Mouse (Mus musculus) neural tube, embryonic 13.5 days (tissue): ENCODE data around the gene Foxq1. TPM values are rescaled to one million over a fixed set of nuclear protein-coding genes. Genes with fewer than 3 reads are reported as not detected.
A peak's percentile ranks its signal among the peaks of the same experiment; 100 is the strongest.

Experiments
- ATAC-seq: fragments of 200-750 bp; cut with Nextera tagmentation; 2 replicates; pipeline ENCODE4 v1.8.0; 2017; ENCODE audit warnings: low read depth, mild to moderate bottlenecking, moderate TSS enrichment, moderate library complexity
- H3K27ac ChIP-seq: fragments of 300-500 bp; sonication (generic); replicated peaks from 2 replicates; pipeline ENCODE4 v1.5.1; 2015; ENCODE audit warnings: moderate library complexity, mild to moderate bottlenecking, inconsistent platforms
- H3K27me3 ChIP-seq: fragments of 300-500 bp; sonication (generic); 2 replicates; pipeline ENCODE4 v1.6.1; 2015; ENCODE audit warnings: mild to moderate bottlenecking, inconsistent platforms
- H3K36me3 ChIP-seq: fragments of 300-500 bp; sonication (generic); 2 replicates; pipeline ENCODE4 v1.6.1; 2015; ENCODE audit warnings: mild to moderate bottlenecking, inconsistent platforms
- H3K4me1 ChIP-seq: fragments of 300-500 bp; sonication (generic); replicated peaks from 2 replicates; pipeline ENCODE4 v1.6.1; 2015; ENCODE audit warnings: inconsistent platforms
- H3K4me2 ChIP-seq: fragments of 300-500 bp; sonication (generic); 2 replicates; pipeline ENCODE4 v1.6.1; 2015; ENCODE audit warnings: inconsistent platforms, mild to moderate bottlenecking, moderate library complexity
- H3K4me3 ChIP-seq: fragments of 300-500 bp; sonication (generic); 2 replicates; pipeline ENCODE4 v1.5.1; 2015; ENCODE audit warnings: mild to moderate bottlenecking, inconsistent platforms
- H3K9ac ChIP-seq: fragments of 300-500 bp; sonication (generic); 2 replicates; pipeline ENCODE4 v1.6.1; 2015; ENCODE audit warnings: moderate library complexity, mild to moderate bottlenecking, inconsistent platforms
- H3K9me3 ChIP-seq: fragments of 300-500 bp; sonication (generic); 2 replicates; pipeline ENCODE4 v1.6.1; 2016; ENCODE audit warnings: inconsistent platforms
- WGBS: fragments of 180-500 bp; shearing (Covaris S2); methylation state at CpG from one replicate; pipeline ENCODE4 v1.1.7; 2015; 5-methylcytosine and 5-hydroxymethylcytosine counted together
- polyA plus RNA-seq: library from polyadenylated mRNA; unstranded; fragments of >200 nt; fragmentation: Nextera tagmentation; extraction: Ambion mirVana; gene quantifications from 2 replicates; pipeline ENCODE4 v1.2.1, GENCODE M21; 2015

Foxq1 gene
- polyA plus RNA-seq, 1 experiment from 2014 or later = 2.3 TPM

DNA sequence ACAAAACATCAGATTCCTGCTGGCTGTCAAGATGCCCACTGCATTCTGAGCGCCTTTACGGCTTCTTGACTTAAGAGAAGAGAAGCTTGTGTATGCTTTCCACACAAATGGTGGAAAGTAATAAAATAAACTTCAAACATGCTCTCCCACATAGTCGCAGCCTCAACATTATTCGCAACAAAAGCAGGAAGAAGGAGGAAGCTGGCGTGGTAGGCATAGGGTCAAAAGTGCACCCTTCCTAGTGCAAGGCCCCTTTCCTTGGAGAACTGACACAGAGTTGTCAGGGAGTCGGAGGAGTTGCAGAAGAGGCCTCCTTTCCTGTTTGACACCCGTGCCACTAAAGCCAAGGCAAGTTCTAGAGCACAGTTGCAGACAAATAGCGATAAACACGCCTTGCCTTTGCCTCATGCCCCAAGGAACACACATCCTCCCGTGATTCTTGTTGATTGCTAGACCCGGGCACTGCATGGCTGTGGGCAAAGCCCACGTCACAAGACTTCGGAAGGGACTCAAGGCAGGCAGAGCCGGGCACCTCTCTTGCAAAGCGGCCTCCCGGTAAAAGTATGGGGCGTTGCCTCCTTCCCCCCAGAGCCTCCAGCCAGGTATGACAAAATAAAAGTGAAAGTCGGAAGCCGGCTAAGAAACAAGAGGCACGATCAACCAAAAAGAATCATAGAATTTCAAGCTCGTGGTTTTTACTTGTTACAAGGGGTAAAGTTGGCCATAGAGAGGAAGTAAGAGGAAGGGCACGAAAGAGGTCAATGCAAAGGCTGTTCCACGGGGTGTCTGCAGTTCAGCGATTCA lies 1.2 kb downstream of the Foxq1 start:
- 4% methylated on average over 24 of the region's 24 CpGs for WGBS
- peaks cover 31% of the 10 kb centered on the region for H3K4me1 ChIP-seq
- peak overlapping the region; percentile 96 for H3K4me2 ChIP-seq
- no peak overlapping the region for H3K27ac ChIP-seq
- H3K27me3 ChIP-seq = peaks cover 91% of the 10 kb centered on the region
- no peaks in the 10 kb centered on the region for H3K36me3 ChIP-seq
- ATAC-seq = no peak
- peak overlapping the region; percentile 51 for H3K4me3 ChIP-seq
- no peak overlapping the region for H3K9ac ChIP-seq
- no peaks in the 10 kb centered on the region for H3K9me3 ChIP-seq

DNA sequence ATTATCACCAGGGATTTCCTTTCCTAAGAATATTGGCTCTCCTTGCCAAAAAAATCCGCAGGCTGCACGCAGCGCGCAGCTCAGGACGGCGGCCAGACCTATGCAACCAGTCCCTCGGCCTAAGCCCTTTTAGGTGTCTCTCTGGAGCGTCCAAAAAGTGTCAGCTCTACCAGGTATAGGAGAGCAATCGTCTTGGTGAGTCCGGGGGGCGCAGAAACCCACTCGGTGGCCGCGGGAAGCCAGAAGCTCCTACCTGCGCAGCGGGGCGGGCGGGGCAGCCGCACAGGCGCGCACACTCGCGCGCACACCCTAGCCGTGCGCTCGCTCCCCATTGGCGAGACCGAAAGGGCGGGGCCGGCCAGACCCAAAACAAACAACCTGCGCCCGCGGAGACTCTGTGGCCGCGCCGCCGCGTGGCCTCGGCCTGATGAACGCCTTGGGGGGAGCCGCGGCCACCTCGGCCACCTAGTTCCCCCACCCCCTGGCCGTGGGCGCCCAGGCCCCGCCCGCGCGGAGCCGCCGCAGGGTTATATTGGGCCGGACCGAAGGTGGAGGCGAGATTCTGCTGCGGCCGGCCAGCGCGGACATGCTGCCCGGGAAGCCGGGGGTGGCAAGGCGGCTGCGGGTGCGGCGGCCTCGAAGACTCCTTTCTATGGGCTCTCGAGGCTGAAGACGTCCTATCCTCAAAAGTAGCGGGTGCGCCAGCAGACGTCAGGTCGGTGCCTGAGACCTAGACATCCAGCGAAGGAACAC lies 2.0 kb downstream of the Foxq1 start:
- Histone ChIP-seq H3K4me1 (peaks cover 31% of the 10 kb centered on the region), H3K27me3 (peaks cover 99% of the 10 kb centered on the region), H3K36me3 (no peaks in the 10 kb centered on the region), H3K4me3 (peak overlapping the region; percentile 51), H3K9me3 (no peaks in the 10 kb centered on the region), H3K27ac (0 out of 2 replicates have a peak overlapping the region, but pooled peaks have one; percentile 28), H3K4me2 (peak overlapping the region; percentile 96), H3K9ac (peak overlapping the region; percentile 64)
- ATAC-seq = peak; percentile 33
- under 1% methylated on average over 73 of the region's 73 CpGs for WGBS

GRCm38 (mm10) chr13:31558521-31559418 lies 2.8 kb downstream of the Foxq1 start, which contains the start of gene A530084C06Rik:
Gene A530084C06Rik (minus strand): TSS chr13:31559333.
- H3K4me2 ChIP-seq = peak within 1 kb of the TSS; percentile 96
- whole genome bisulfite sequencing = under 1% methylated on average over 84 of the region's 88 CpGs
- ATAC-seq = peak; percentile 38
- no peaks in the 10 kb centered on the region for H3K9me3 ChIP-seq
- peaks cover 31% of the 10 kb centered on the region for H3K4me1 ChIP-seq
- H3K36me3 ChIP-seq = no peaks in the 10 kb centered on the region
- H3K27me3 ChIP-seq = peaks cover 96% of the 10 kb centered on the region
- peak within 1 kb of the TSS; percentile 51 for H3K4me3 ChIP-seq
- peak within 1 kb of the TSS; percentile 64 for H3K9ac ChIP-seq
- peak within 1 kb of the TSS; percentile 46 for H3K27ac ChIP-seq

DNA sequence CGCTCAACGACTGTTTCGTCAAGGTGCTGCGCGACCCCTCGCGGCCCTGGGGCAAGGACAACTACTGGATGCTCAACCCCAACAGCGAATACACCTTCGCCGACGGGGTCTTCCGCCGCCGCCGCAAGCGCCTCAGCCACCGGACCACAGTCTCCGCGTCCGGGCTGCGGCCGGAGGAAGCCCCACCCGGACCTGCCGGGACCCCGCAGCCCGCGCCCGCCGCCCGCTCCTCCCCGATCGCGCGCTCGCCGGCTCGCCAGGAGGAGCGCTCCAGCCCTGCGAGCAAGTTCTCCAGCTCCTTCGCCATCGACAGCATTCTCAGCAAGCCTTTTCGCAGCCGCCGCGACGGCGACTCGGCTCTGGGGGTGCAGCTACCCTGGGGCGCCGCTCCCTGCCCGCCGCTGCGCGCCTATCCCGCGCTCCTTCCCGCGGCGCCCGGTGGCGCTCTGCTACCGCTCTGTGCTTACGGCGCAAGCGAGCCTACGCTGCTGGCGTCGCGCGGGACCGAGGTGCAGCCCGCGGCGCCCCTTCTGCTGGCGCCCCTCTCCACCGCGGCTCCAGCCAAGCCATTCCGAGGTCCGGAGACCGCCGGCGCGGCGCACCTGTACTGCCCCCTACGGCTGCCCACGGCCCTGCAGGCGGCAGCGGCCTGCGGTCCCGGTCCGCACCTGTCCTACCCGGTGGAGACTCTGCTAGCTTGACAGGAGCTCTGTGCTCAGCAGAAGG lies 3.6 kb downstream of the Foxq1 start:
- no peaks in the 10 kb centered on the region for H3K36me3 ChIP-seq
- H3K4me2 ChIP-seq = peak overlapping the region; percentile 96
- ATAC-seq = peak; percentile 62
- H3K9me3 ChIP-seq = no peaks in the 10 kb centered on the region
- peak overlapping the region; percentile 51 for H3K4me3 ChIP-seq
- peak overlapping the region; percentile 46 for H3K27ac ChIP-seq
- WGBS = under 1% methylated on average over 79 of the region's 92 CpGs
- peaks cover 95% of the 10 kb centered on the region for H3K27me3 ChIP-seq
- peaks cover 31% of the 10 kb centered on the region for H3K4me1 ChIP-seq
- peak overlapping the region; percentile 64 for H3K9ac ChIP-seq

DNA sequence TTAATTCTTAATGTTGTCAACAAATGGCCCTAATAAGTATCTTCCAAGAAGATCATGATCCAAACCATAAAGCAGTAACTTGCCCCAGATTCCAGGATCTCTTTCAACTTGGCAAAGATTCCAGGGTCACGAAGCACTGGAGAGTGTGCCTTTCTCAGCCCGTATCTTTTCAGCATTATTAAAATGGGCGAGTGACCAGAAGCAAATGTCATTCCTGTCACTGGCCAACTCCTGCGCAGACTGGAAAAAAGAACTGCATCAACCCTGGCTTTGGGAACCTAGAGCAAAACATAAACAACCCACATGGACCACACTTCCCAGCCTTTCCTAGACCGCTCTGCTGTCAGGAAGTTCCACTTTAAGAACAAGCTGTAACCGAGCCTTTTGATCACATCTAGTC lies 8.5 kb downstream of the Foxq1 start:
- H3K27me3 ChIP-seq = peaks cover 69% of the 10 kb centered on the region
- no peak overlapping the region for H3K4me3 ChIP-seq
- peaks cover 6% of the 10 kb centered on the region for H3K4me1 ChIP-seq
- no peaks in the 10 kb centered on the region for H3K9me3 ChIP-seq
- H3K36me3 ChIP-seq = no peaks in the 10 kb centered on the region
- 52% methylated on average over 6 of the region's 6 CpGs for WGBS
- H3K27ac ChIP-seq = no peak overlapping the region
- no peak overlapping the region for H3K4me2 ChIP-seq
- H3K9ac ChIP-seq = no peak overlapping the region
- ATAC-seq = no peak

DNA sequence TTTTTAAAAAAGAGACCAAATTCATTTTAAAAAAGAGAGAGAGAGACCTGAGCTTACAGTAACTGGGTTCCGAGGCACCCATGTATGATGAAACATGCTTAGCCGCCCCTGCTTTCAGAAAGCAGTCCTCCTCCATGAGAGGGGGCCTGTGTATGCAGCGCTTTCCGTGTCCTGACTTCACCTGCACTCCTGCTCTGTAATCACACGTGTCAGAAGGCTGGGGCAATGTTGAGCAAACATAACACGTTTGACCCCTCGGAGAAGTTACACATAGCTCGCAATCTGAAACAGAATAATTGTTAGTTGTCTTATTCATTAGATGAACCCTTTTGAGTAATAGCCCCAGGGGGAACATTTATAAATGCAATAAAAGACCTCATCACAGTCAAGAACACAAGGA lies 11.2 kb downstream of the Foxq1 start:
- WGBS = 68% methylated on average over 8 of the region's 8 CpGs
- Histone ChIP-seq H3K9ac (no peak overlapping the region), H3K4me2 (no peak overlapping the region), H3K4me3 (no peak overlapping the region), H3K27ac (no peak overlapping the region), H3K4me1 (no peaks in the 10 kb centered on the region), H3K36me3 (no peaks in the 10 kb centered on the region), H3K9me3 (no peaks in the 10 kb centered on the region), H3K27me3 (peaks cover 42% of the 10 kb centered on the region)
- no peak for ATAC-seq

DNA sequence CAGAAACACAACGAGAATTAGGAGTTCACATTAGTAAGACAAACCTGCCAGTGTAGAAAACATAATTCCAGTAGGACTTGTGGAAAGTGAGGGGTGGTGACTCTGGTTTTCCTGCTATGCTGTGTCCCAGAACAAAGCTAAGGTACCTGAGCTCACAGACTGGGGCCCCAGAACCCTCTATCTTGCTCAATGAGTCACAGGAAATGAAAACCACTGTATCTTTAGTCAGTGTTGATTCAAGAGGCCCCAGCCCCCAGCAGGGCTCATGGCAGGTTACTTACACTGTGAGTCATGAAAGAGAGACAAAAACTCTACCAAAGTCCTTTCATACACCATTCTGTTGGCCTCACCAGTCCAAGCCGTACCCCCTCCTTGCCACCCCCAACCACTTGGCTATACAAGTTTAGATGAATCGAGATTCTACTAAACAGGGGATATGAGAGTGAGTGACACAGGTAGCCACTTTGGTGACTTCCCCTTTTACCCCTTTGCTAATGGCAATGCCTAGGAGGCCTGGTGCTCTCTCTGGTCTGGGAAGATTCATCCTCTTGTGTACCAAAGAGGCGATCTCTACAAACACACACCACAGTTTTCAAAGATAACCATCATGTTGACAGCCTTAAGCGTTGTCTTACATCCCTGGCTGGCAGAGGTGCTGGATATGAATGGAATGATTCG lies 11.8 kb downstream of the Foxq1 start:
- Histone ChIP-seq H3K4me1 (no peaks in the 10 kb centered on the region), H3K27ac (no peak overlapping the region), H3K9ac (no peak overlapping the region), H3K4me2 (no peak overlapping the region), H3K36me3 (no peaks in the 10 kb centered on the region), H3K4me3 (no peak overlapping the region), H3K27me3 (peaks cover 35% of the 10 kb centered on the region), H3K9me3 (no peaks in the 10 kb centered on the region)
- WGBS = 91% methylated on average over 6 of the region's 6 CpGs
- ATAC-seq = no peak

DNA sequence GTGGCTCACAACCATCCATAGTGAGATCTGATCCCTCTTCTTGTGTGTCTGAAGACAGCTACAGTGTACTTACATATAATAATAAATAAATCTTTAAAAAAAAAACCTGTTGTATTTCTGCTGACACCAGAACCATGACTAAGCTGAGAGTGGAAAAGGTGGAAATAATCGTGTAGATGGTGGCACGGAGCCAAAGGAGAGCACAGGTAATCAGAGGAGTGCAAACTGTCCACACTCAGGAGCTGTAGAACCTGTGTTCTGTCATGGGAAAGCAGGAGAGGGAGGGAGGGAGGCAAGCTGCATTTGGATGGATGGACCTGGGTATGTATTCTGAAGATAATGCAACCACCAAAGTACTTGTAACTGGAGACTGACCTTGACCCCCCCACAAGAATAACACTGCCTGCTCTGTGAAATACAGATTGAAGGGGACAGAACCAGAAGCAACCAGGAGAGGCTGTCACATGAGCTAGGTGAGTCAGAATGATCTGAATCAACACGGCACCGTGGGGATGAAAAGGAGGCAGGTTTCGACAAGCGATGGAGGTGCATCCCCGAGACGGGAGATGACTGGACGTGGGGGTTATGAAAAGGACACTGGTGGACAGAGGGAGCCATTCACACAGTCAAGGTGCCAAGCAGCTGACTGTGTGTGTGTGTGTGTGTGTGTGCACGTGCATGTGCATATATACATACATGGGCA lies 17.0 kb downstream of the Foxq1 start:
- H3K9me3 ChIP-seq = no peaks in the 10 kb centered on the region
- no peaks in the 10 kb centered on the region for H3K4me1 ChIP-seq
- H3K9ac ChIP-seq = no peak overlapping the region
- no peak overlapping the region for H3K4me3 ChIP-seq
- H3K27me3 ChIP-seq = no peaks in the 10 kb centered on the region; the same call in none of the 2 replicates
- H3K27ac ChIP-seq = no peak overlapping the region
- ATAC-seq = no peak
- H3K4me2 ChIP-seq = no peak overlapping the region
- H3K36me3 ChIP-seq = no peaks in the 10 kb centered on the region
- WGBS = 92% methylated on average over 10 of the region's 10 CpGs

- Histone ChIP-seq H3K27ac (no peak overlapping the region), H3K4me2 (no peak overlapping the region), H3K36me3 (no peaks in the 10 kb centered on the region), H3K27me3 (no peaks in the 10 kb centered on the region; the same call in 1 of the 2 replicates), H3K4me3 (no peak overlapping the region), H3K4me1 (peaks cover 4% of the 10 kb centered on the region), H3K9me3 (no peaks in the 10 kb centered on the region), H3K9ac (no peak overlapping the region)
- WGBS = 86% methylated on average over 3 of the region's 3 CpGs
- no peak for ATAC-seq
Observed at GRCm38 (mm10) chr13:31574627-31575026, 18.7 kb downstream of the Foxq1 start.

GRCm38 (mm10) chr13:31576696-31577095 lies 20.8 kb downstream of the Foxq1 start:
- H3K9me3 ChIP-seq = no peaks in the 10 kb centered on the region
- H3K36me3 ChIP-seq = no peaks in the 10 kb centered on the region
- no peaks in the 10 kb centered on the region for H3K27me3 ChIP-seq
- H3K9ac ChIP-seq = no peak overlapping the region
- no peak overlapping the region for H3K4me2 ChIP-seq
- H3K4me1 ChIP-seq = peaks cover 4% of the 10 kb centered on the region
- no peak overlapping the region for H3K27ac ChIP-seq
- no peak overlapping the region for H3K4me3 ChIP-seq
- no peak for ATAC-seq
- 10% methylated on average over 4 of the region's 4 CpGs for WGBS
